13 mouse cellular contexts compared by ENCODE assay signal in genomic region chr19:55271448-55271847, GRCm38 (mm10). TPM values are rescaled to one million over a fixed set of nuclear protein-coding genes. Genes with fewer than 3 reads are reported as not detected.
A peak's percentile ranks its signal among the peaks of the same experiment; 100 is the strongest.
DNase-seq lines count a peak whose midpoint lies in the region; ATAC-seq and TF ChIP-seq lines count a peak whose summit lies in the region.
"Had no signal": no experiment of that assay in that cellular context is flagged by ENCODE, and none has a peak within 500 bp of the region (broad histone marks: within the 10 kb centered on the region; RNA-seq: fewer than 3 reads in every experiment).

No protein-coding gene starts in this region.

- peak overlapping the region; percentile 92 for H3K27ac ChIP-seq in lung, embryonic 14.5 days (ENCODE audit: low read depth)
- peak overlapping the region; percentile 78 for H3K27ac ChIP-seq in liver, embryonic 13.5 days
- peak overlapping the region; percentile 77 for H3K27ac ChIP-seq in stomach, postnatal 0 days (replicated peaks)
- H3K27ac ChIP-seq: hindbrain, embryonic 13.5 days; neural tube, embryonic 13.5 days had no signal

- ATAC-seq in lung, embryonic 14.5 days (ENCODE audit: insufficient read depth) = peak; percentile 92
- ATAC-seq in liver, embryonic 13.5 days (ENCODE audit: low read depth) = peak; percentile 66
- ATAC-seq in stomach, postnatal 0 days (ENCODE audit: low FRiP score, low TSS enrichment) = peak; percentile 82

- TF ChIP-seq CTCF in lung, embryonic 14.5 days (IDR thresholded peaks at IDR 0.05; ENCODE audit: low read depth) = no peak
- TF ChIP-seq CTCF in stomach, postnatal 0 days (IDR thresholded peaks at IDR 0.05; ENCODE audit: low read depth) = no peak

- no peaks in the 10 kb centered on the region for H3K27me3 ChIP-seq in lung, embryonic 14.5 days (ENCODE audit: insufficient read depth, low read length)
- no peaks in the 10 kb centered on the region for H3K27me3 ChIP-seq in liver, embryonic 13.5 days
- no peaks in the 10 kb centered on the region for H3K27me3 ChIP-seq in stomach, postnatal 0 days (ENCODE audit: control insufficient read depth, insufficient read depth, low read length)
- H3K27me3 ChIP-seq: hindbrain, embryonic 13.5 days; megakaryocyte, embryonic 14.5 days; neural tube, embryonic 13.5 days had no signal

- intact Hi-C loops in left cerebral cortex, postnatal 14 days (cut with DNase I) = no loop called here
- intact Hi-C loops in gastrocnemius, postnatal 14 days (cut with DNase I; ENCODE audit: low total_unique reads) = no loop called here

- H3K9me3 ChIP-seq in lung, embryonic 14.5 days (ENCODE audit: low read depth, low read length) = no peaks in the 10 kb centered on the region
- no peaks in the 10 kb centered on the region for H3K9me3 ChIP-seq in liver, embryonic 13.5 days (replicated peaks)
- H3K9me3 ChIP-seq in stomach, postnatal 0 days (ENCODE audit: control insufficient read depth, low read length) = no peaks in the 10 kb centered on the region
- H3K9me3 ChIP-seq: G1E; hindbrain, embryonic 13.5 days; megakaryocyte, embryonic 14.5 days; neural tube, embryonic 13.5 days had no signal

- H3K9ac ChIP-seq in lung, embryonic 14.5 days = no peak overlapping the region
- H3K9ac ChIP-seq in liver, embryonic 13.5 days = peak overlapping the region; percentile 54
- no peak overlapping the region for H3K9ac ChIP-seq in stomach, postnatal 0 days (ENCODE audit: low read length)
- H3K9ac ChIP-seq: hindbrain, embryonic 13.5 days; neural tube, embryonic 13.5 days had no signal

- H3K4me1 ChIP-seq in lung, embryonic 14.5 days (ENCODE audit: insufficient read depth) = peaks cover 4% of the 10 kb centered on the region; the same call in 1 of the 2 replicates
- peaks cover 79% of the 10 kb centered on the region for H3K4me1 ChIP-seq in liver, embryonic 13.5 days (replicated peaks)
- H3K4me1 ChIP-seq in stomach, postnatal 0 days (replicated peaks; ENCODE audit: control insufficient read depth, insufficient read depth) = no peaks in the 10 kb centered on the region; the same call in none of the 2 replicates
- H3K4me1 ChIP-seq: neural tube, embryonic 13.5 days had no signal

- peak; percentile 78 for DNase-seq in lung, embryonic 14.5 days
- DNase-seq in lung, postnatal 10 days = no peak
- peak; percentile 14 for DNase-seq in embryo, embryonic 11 days
- peak; percentile 22 for DNase-seq in liver, embryonic 13.5 days
- DNase-seq in stomach, postnatal 0 days (ENCODE audit: low spot score) = peak; percentile 55
- DNase-seq in left cerebral cortex, postnatal 14 days (ENCODE audit: low spot score in 2 of 2) = no peak
- DNase-seq in gastrocnemius, postnatal 14 days = no peak
- DNase-seq: right cerebral cortex, adult 18-20 months had no signal

- no peak for TF ChIP-seq EP300 in stomach, postnatal 0 days (optimal IDR thresholded peaks at IDR 0.05)

- peaks cover 12% of the 10 kb centered on the region; the same call in 1 of the 2 replicates for H3K36me3 ChIP-seq in lung, embryonic 14.5 days (ENCODE audit: insufficient read depth)
- peaks cover 52% of the 10 kb centered on the region for H3K36me3 ChIP-seq in liver, embryonic 13.5 days
- H3K36me3 ChIP-seq in stomach, postnatal 0 days (ENCODE audit: control insufficient read depth, insufficient read depth, low read length) = no peaks in the 10 kb centered on the region
- H3K36me3 ChIP-seq: hindbrain, embryonic 13.5 days; neural tube, embryonic 13.5 days had no signal

- no peak overlapping the region for H3K4me3 ChIP-seq in lung, embryonic 14.5 days (ENCODE audit: low read depth, low read length)
- no peak overlapping the region for H3K4me3 ChIP-seq in liver, embryonic 13.5 days (replicated peaks)
- no peak overlapping the region for H3K4me3 ChIP-seq in stomach, postnatal 0 days (ENCODE audit: low read depth, low read length)
- H3K4me3 ChIP-seq: hindbrain, embryonic 13.5 days; megakaryocyte, embryonic 14.5 days; neural tube, embryonic 13.5 days had no signal

- no peak overlapping the region for H3K4me2 ChIP-seq in lung, embryonic 14.5 days
- H3K4me2 ChIP-seq in liver, embryonic 13.5 days = no peak overlapping the region
- H3K4me2 ChIP-seq in stomach, postnatal 0 days (replicated peaks; ENCODE audit: low read depth) = no peak overlapping the region
- H3K4me2 ChIP-seq: heart, embryonic 11.5 days; hindbrain, embryonic 13.5 days; neural tube, embryonic 13.5 days had no signal

- 30% methylated on average over 3 of the region's 3 CpGs for WGBS in lung, embryonic 14.5 days
- 40% methylated on average over 3 of the region's 3 CpGs for WGBS in liver, embryonic 13.5 days (ENCODE audit: insufficient replicate concordance)
- 33% methylated on average over 3 of the region's 3 CpGs for WGBS in stomach, postnatal 0 days

RNA-seq across cellular contexts. Expression of gene Acsl5, which starts 19.7 kb away (rescaled TPM):
- polyA plus RNA-seq in lung, embryonic 14.5 days (2014; fragmentation: Nextera tagmentation; extraction: Ambion mirVana) = 60.1 and 69.3 TPM in 2 replicates
- 116 and 134 TPM in 2 replicates for polyA plus RNA-seq in liver, embryonic 13.5 days (2015; fragmentation: Nextera tagmentation; extraction: Ambion mirVana)
- polyA plus RNA-seq in stomach, postnatal 0 days (2015; fragmentation: Nextera tagmentation; extraction: Ambion mirVana) = 62.7 and 63.2 TPM in 2 replicates
- 10 to 100 TPM; 38.1 to 38.7 TPM for total RNA-seq in left cerebral cortex, postnatal 14 days (2021)
- total RNA-seq in gastrocnemius, postnatal 14 days (2021) = 1 to 10 TPM; 7.4 to 9.3 TPM

RNA-seq across cellular contexts. Expression of gene Gucy2g, which starts 30.4 kb away (rescaled TPM):
- polyA plus RNA-seq in lung, embryonic 14.5 days (2014; fragmentation: Nextera tagmentation; extraction: Ambion mirVana) = not detected in 2 replicates
- not detected in 2 replicates for polyA plus RNA-seq in liver, embryonic 13.5 days (2015; fragmentation: Nextera tagmentation; extraction: Ambion mirVana)
- 0.08 TPM in 2 replicates for polyA plus RNA-seq in stomach, postnatal 0 days (2015; fragmentation: Nextera tagmentation; extraction: Ambion mirVana)
- 1 to 10 TPM; 1.5 to 2.5 TPM for total RNA-seq in left cerebral cortex, postnatal 14 days (2021)
- total RNA-seq in gastrocnemius, postnatal 14 days (2021) = under 1 TPM; 0.10 to 0.24 TPM
- polyA plus RNA-seq: G1E; heart, embryonic 11.5 days; neural tube, embryonic 13.5 days had no signal

RNA-seq across cellular contexts. Expression of gene Zdhhc6, which starts 44.4 kb away (rescaled TPM):
- polyA plus RNA-seq in lung, embryonic 14.5 days (2014; fragmentation: Nextera tagmentation; extraction: Ambion mirVana) = 105 and 106 TPM in 2 replicates
- polyA plus RNA-seq in liver, embryonic 13.5 days (2015; fragmentation: Nextera tagmentation; extraction: Ambion mirVana) = 64.9 and 74.9 TPM in 2 replicates
- 49.8 and 50.8 TPM in 2 replicates for polyA plus RNA-seq in stomach, postnatal 0 days (2015; fragmentation: Nextera tagmentation; extraction: Ambion mirVana)
- 10 to 100 TPM; 24.0 to 28.0 TPM for total RNA-seq in left cerebral cortex, postnatal 14 days (2021)
- total RNA-seq in gastrocnemius, postnatal 14 days (2021) = 10 to 100 TPM; 14.9 to 18.3 TPM

RNA-seq across cellular contexts. Expression of gene Vti1a, which starts 44.6 kb away (rescaled TPM):
- polyA plus RNA-seq in lung, embryonic 14.5 days (2014; fragmentation: Nextera tagmentation; extraction: Ambion mirVana) = 25.0 and 25.5 TPM in 2 replicates
- polyA plus RNA-seq in liver, embryonic 13.5 days (2015; fragmentation: Nextera tagmentation; extraction: Ambion mirVana) = 16.7 and 18.2 TPM in 2 replicates
- 19.4 and 20.1 TPM in 2 replicates for polyA plus RNA-seq in stomach, postnatal 0 days (2015; fragmentation: Nextera tagmentation; extraction: Ambion mirVana)
- 10 to 100 TPM; 57.2 to 58.9 TPM for total RNA-seq in left cerebral cortex, postnatal 14 days (2021)
- 10 to 100 TPM; 14.4 to 14.6 TPM for total RNA-seq in gastrocnemius, postnatal 14 days (2021)

Comparison
In these comparisons a context has a peak if more than half of its experiments do, and no peak if none do; other contexts are left out.
1. DNase-seq: peak in lung, embryonic 14.5 days (single experiment), embryo, embryonic 11 days (single experiment), liver, embryonic 13.5 days (single experiment) and stomach, postnatal 0 days (single experiment); none in lung, postnatal 10 days (single experiment), left cerebral cortex, postnatal 14 days (0 of 2) and gastrocnemius, postnatal 14 days (single experiment).
2. Peak in every context shown above with its lines, with median percentiles within 50 percentile points of each other: ATAC-seq and H3K27ac ChIP-seq.